Mouse (Mus musculus) limb, embryonic 14.5 days (tissue): ENCODE data around the gene Syt6. TPM values are rescaled to one million over a fixed set of nuclear protein-coding genes. Genes with fewer than 3 reads are reported as not detected.

Source experiments
- ATAC-seq: fragments of 200-750 bp; cut with Nextera tagmentation; 2 replicates; pipeline ENCODE4 v1.8.0; 2017; ENCODE audit warnings: low read depth, moderate number of reproducible peaks, moderate TSS enrichment; ENCODE audit not compliant: low FRiP score
- DNase-seq: peaks from one replicate; pipeline ENCODE4 v3.0.0-alpha.2; 2015; ENCODE audit warnings: low spot score
- H3K27ac ChIP-seq: fragments of 300-500 bp; sonication (generic); replicated peaks from 2 replicates; pipeline ENCODE4 v1.5.1; 2014; ENCODE audit warnings: low read depth, mild to moderate bottlenecking, low read length, moderate library complexity, mixed read lengths
- H3K27me3 ChIP-seq: fragments of 300-500 bp; sonication (generic); 2 replicates; pipeline ENCODE4 v1.6.1; 2014; ENCODE audit warnings: low read length, mixed read lengths; ENCODE audit not compliant: control insufficient read depth, insufficient read depth
- H3K36me3 ChIP-seq: fragments of 300-500 bp; sonication (generic); 2 replicates; pipeline ENCODE4 v1.6.1; 2014; ENCODE audit warnings: mild to moderate bottlenecking, low read length, moderate library complexity, mixed read lengths; ENCODE audit not compliant: control insufficient read depth, insufficient read depth
- H3K4me1 ChIP-seq: fragments of 300-500 bp; sonication (generic); 2 replicates; pipeline ENCODE4 v1.6.1; 2014; ENCODE audit warnings: antibody characterized with exemption, low read length, mixed read lengths; ENCODE audit not compliant: control insufficient read depth, insufficient read depth
- H3K4me2 ChIP-seq: fragments of 300-500 bp; sonication (generic); replicated peaks from 2 replicates; pipeline ENCODE4 v1.6.1; 2014; ENCODE audit warnings: low read depth, mild to moderate bottlenecking, low read length, moderate library complexity; ENCODE audit not compliant: severe bottlenecking
- H3K4me3 ChIP-seq: fragments of 300-500 bp; sonication (generic); replicated peaks from 2 replicates; pipeline ENCODE4 v1.5.1; 2014; ENCODE audit warnings: low read length
- H3K9ac ChIP-seq: fragments of 300-500 bp; sonication (generic); 2 replicates; pipeline ENCODE4 v1.6.1; 2014; ENCODE audit warnings: mild to moderate bottlenecking, low read depth, low read length, moderate library complexity; ENCODE audit not compliant: severe bottlenecking
- H3K9me3 ChIP-seq: fragments of 300-500 bp; sonication (generic); 2 replicates; pipeline ENCODE4 v1.6.1; 2016; ENCODE audit warnings: low read length; ENCODE audit not compliant: control insufficient read depth
- POLR2A ChIP-seq: fragments of 200-500 bp; IDR thresholded peaks from 2 replicates; pipeline ENCODE4 v1.8.0; 2012; ENCODE audit warnings: inconsistent platforms, mild to moderate bottlenecking, moderate library complexity, borderline replicate concordance; ENCODE audit not compliant: insufficient read depth, insufficient read length; ENCODE audit errors: extremely low read depth
- WGBS: fragments of 180-500 bp; shearing (Covaris S2); extraction: QIAGEN DNeasy Blood & Tissue Kit; methylation state at CpG from one replicate; pipeline ENCODE4 v1.1.7; 2014; 5-methylcytosine and 5-hydroxymethylcytosine counted together
- polyA plus RNA-seq, 2 experiments: library from polyadenylated mRNA; depleted of rRNA in 1 of 2; stranded (reverse) in 1 of 2; unstranded in 1 of 2; fragments of >200 nt; fragmentation: Nextera tagmentation in 1 of 2; extraction: Ambion mirVana in 1 of 2; gene quantifications; 2 replicates each; pipeline versions ENCODE4 v1.2.1 to v1.2.3; 2012 to 2014

Syt6 gene
- polyA plus RNA-seq, 2 experiments, result 0.37 to 0.44 TPM

GRCm38 (mm10) chr3:103573106-103573790 lies 1.8 kb upstream of the Syt6 start:
- ATAC-seq, result no peak
- Histone ChIP-seq H3K27me3 (peaks cover 68% of the 10 kb centered on the region), H3K27ac (no peak overlapping the region), H3K4me3 (no peak overlapping the region), H3K4me2 (0 out of 2 replicates have a peak overlapping the region, but pooled peaks have one; percentile 10), H3K36me3 (no peaks in the 10 kb centered on the region), H3K9ac (no peak overlapping the region), H3K4me1 (peaks cover 13% of the 10 kb centered on the region), H3K9me3 (no peaks in the 10 kb centered on the region)
- 3% methylated on average over 20 of the region's 20 CpGs for WGBS
- TF ChIP-seq POLR2A, result no peak
- no peak for DNase-seq

- H3K9me3 ChIP-seq, result no peaks in the 10 kb centered on the region
- DNase-seq (peak; percentile 95), ATAC-seq (peak; percentile 63; the same call in 1 of the 2 replicates)
- H3K4me2 ChIP-seq, result 0 out of 2 replicates have a peak overlapping the region, but pooled peaks have one; percentile 10
- no peak overlapping the region for H3K4me3 ChIP-seq
- no peak overlapping the region for H3K9ac ChIP-seq
- TF ChIP-seq POLR2A, result no peak
- peaks cover 69% of the 10 kb centered on the region for H3K27me3 ChIP-seq
- peaks cover 13% of the 10 kb centered on the region for H3K4me1 ChIP-seq
- no peaks in the 10 kb centered on the region for H3K36me3 ChIP-seq
- WGBS, result under 1% methylated on average over 14 of the region's 14 CpGs
- H3K27ac ChIP-seq, result no peak overlapping the region
These were observed 1.3 kb upstream of the Syt6 start for GRCm38 (mm10) chr3:103573791-103574166.

GRCm38 (mm10) chr3:103574566-103575155 lies 370 bp upstream of the Syt6 start:
- Histone ChIP-seq H3K36me3 (no peaks in the 10 kb centered on the region), H3K4me3 (peak overlapping the region; percentile 45), H3K4me1 (peaks cover 13% of the 10 kb centered on the region), H3K27ac (no peak overlapping the region), H3K9ac (no peak overlapping the region), H3K27me3 (peaks cover 69% of the 10 kb centered on the region), H3K9me3 (no peaks in the 10 kb centered on the region), H3K4me2 (peak overlapping the region; percentile 79; the same call in 1 of the 2 replicates)
- WGBS, result 10% methylated on average over 22 of the region's 22 CpGs
- ATAC-seq (no peak), DNase-seq (no peak)
- TF ChIP-seq POLR2A, result no peak

GRCm38 (mm10) chr3:103575893-103576641 lies 1.0 kb downstream of the Syt6 start:
- Histone ChIP-seq H3K36me3 (no peaks in the 10 kb centered on the region), H3K4me1 (peaks cover 13% of the 10 kb centered on the region), H3K27me3 (peaks cover 69% of the 10 kb centered on the region), H3K9ac (peak overlapping the region; percentile 31), H3K4me2 (peak overlapping the region; percentile 79), H3K9me3 (no peaks in the 10 kb centered on the region), H3K27ac (no peak overlapping the region), H3K4me3 (peak overlapping the region; percentile 45)
- no peak for DNase-seq
- ATAC-seq, result no peak
- TF ChIP-seq POLR2A, result no peak
- WGBS, result under 1% methylated on average over 38 of the region's 69 CpGs

GRCm38 (mm10) chr3:103587136-103587535 lies 12.1 kb downstream of the Syt6 start:
- WGBS, result 91% methylated on average over 13 of the region's 17 CpGs
- Histone ChIP-seq H3K4me3 (no peak overlapping the region), H3K9me3 (no peaks in the 10 kb centered on the region), H3K27ac (no peak overlapping the region), H3K4me2 (no peak overlapping the region), H3K27me3 (no peaks in the 10 kb centered on the region), H3K9ac (no peak overlapping the region), H3K4me1 (no peaks in the 10 kb centered on the region), H3K36me3 (no peaks in the 10 kb centered on the region)
- ATAC-seq (no peak), DNase-seq (no peak)
- no peak for TF ChIP-seq POLR2A
